Mouse (Mus musculus) thymus, postnatal 10 days (tissue): ENCODE measurements around the gene Vmn2r70.

Experiments used
- DNase-seq, 2 experiments: peaks; one replicate each; pipeline ENCODE4 v3.0.0; 2021; ENCODE audit warnings: low spot score in 2 of 2

Vmn2r70 gene

GRCm38 (mm10) chr7:85569092-85569491 is at the start of gene Vmn2r70:
Gene Vmn2r70, minus strand, starts transcription at chr7:85569192.
- DNase-seq: no peak

DNA sequence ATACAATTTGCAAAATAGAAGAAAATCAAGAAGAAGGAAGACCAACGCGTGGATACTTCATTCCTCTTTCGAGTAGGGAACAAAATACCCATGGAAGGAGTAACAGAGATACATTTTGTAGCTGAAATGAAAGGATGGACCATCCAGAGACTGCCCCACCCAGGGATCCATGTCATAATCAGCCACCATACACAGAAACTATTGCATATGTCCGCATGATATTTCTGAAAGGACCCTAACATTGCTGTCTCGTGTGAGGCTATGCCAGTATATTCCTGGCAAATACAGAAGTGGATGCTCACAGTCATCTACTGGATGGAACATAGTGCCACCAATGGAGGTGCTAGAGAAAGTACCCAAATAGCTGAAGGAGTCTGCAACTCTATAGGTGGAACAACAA is 6.2 kb downstream of the Vmn2r70 start, which contains the start of gene Vmn2r71:
Gene Vmn2r71, plus strand, starts transcription at position 301 of the 400 bp plus-strand sequence.
- no peak for DNase-seq

- DNase-seq: no peak
Observed at GRCm38 (mm10) chr7:85543118-85543517, 25.9 kb downstream of the Vmn2r70 start.

- no peak for DNase-seq
Observed at GRCm38 (mm10) chr7:85542108-85542507, 26.9 kb downstream of the Vmn2r70 start.
